Mouse (Mus musculus) c-Kit-positive CD71-positive TER-119-negative erythroid progenitor cells, embryonic 14.5 days (primary cell): ENCODE data around the gene Gpr37l1.
A peak's percentile ranks its signal among the peaks of the same experiment; 100 is the strongest.
"Not testable (repeated sequence)": the region's sequence is repeated elsewhere in the genome, so short reads cannot be mapped to it uniquely, and the experiment has no call there.

Source experiments
- DNase-seq: peaks from one replicate; pipeline ENCODE4 v3.0.0-alpha.2; 2013; ENCODE audit warnings: low read depth

Gene Gpr37l1

DNA sequence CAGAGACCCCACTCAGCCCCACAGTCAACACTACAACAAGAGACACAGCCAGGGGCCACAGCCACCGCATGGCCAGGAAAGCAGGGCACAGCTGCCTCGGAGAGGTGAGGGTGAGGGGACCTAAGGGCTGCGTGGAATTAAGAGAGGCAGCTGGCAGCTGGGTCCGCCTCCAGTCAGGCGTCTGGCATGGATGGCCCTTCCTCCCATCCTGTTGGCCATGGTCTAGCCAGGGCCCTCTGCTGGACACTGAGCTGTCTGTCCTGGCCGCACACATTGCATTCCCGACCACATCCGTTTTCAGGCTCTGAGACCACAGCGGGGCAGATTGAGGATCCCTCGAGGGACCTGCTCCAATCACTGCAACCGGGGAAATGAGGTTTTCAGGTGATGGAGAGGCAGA lies at the start of gene Gpr37l1:
TSS of gene Gpr37l1 (minus strand) at position 247 of the 400 bp plus-strand sequence.
- DNase-seq: no peak

DNA sequence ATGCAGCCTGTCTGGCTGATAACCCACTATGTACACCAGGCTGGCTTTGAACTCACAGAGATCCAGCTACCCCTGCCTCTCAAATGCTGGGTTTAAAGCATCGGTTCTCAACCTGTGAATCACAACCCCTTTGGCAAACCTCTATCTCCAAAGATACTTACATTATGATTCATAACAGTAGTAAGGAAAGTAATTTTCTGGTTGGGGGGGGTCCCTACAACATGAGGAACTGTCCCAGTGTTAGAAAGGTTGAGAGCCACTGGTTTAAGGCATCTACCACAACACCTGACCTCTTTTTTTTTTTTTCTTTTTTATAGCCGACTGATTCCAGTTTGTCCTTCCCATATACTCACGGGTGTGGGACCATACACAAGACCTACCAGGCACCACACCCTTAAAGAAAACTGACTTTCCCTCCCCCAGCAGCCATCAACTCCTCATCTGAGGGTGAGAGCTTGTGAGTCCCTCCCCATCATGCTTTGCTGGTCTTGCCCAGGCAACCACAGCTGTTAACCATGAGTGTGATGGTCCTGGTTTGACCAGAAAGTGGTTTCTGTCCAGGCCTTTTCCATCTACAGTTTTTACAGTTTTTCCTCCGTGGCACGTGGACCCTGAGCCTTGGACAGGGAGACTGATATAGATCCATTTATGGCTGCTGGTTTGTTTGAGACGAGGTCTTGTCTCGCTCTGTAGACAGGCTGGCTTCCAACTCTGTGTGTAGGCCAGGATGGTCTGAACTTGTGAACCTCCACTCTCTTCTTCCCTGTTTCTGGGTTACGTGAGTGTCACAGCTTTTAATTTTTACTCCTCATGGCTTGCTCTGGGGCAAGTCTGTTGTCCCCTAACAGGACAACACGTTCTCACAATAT lies 46.5 kb upstream of the Gpr37l1 start:
- DNase-seq: no peak

DNA sequence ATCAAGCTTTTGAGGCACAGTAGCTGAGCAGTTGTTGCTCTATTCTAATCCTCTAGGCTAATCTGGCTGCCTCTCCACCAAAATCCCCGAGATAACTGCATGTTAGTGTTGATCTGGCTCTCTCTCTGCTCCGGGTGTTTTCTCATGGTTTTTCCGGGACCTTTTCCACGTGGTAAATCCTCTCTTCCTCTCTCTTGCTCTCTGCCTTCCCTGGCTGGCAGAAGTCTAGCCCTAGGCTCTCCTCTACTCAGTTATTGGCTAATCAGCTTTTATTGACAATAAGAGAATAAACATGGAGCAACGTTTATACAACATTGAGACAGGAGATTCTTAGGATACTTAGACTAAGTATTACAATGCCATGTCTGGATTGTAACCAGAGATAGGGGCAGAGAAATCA lies 42.9 kb upstream of the Gpr37l1 start:
- DNase-seq: no peak

DNA sequence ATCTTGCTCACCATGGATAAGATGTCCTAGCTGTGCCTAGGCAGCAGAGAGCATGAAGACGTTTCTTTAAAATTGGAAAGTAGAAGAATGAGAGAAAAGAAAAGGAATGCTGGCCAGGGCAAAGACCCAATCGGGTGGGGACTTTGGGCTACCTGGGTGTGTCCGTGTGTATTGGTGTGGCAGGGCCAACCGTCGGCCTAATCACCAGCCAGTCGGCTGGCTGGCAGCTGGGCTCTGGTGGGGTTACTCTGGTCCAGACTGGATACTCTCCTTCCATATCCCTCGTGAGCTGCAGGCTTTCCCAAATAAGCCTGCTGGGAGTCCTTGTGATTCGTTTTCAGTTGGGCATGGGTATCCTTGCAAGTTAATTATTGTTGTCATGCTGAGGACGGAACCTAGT lies 41.2 kb upstream of the Gpr37l1 start:
- no peak for DNase-seq

DNA sequence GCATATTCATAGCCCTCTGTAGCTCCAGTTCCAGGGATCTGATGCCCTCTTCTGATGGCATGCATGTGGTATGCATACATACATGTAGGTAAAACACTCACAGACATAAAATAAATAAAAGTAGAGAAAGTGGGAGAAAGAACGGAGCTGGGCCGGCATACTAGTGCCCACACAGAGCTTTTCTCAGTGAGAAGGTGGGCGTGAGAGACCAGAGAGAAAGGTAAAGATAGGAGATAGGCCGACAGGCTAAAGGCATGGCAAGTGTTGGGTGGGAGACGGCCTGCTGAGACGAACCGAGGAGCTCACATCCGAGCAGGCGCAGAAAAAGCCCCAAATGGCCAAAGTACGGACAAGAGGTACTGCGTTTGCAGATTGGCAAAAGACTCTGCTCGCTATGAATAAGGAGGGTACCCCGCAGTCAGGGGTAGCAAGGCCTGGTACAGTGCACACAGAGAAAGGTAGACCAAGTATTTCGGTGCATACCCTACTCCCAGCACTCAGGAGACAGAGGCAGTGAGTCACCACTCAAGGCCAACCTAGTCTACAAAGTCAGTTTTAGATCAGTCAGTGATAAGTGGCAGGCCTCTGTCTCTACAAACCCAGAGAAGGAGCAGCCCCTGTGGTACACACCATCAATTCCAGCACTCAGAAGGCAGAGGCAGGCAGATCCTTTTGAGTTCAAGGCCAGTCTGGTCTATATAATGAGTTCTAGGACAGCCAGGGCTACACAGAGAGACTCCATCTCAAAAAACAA lies 39.3 kb upstream of the Gpr37l1 start:
- no peak for DNase-seq

DNA sequence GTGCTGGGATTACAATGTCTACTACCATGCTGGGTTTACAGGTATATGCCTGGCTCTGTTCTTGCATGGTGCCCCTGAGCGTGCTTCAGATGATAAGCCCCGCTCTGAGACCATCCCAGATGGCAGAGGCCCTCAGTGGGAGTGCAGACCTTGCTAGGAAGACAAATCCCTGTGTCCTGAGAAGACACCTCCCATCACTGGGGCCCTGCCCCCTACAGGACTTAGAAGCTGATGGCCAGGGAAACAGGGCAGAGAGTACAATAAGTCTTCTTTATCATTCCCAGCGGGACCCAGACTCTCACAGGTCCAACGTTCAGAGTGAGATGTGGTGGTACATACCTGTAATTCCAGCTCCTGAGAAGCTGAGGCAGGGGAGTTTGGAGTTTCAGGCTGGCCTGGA lies 37.8 kb upstream of the Gpr37l1 start:
- no peak for DNase-seq

DNA sequence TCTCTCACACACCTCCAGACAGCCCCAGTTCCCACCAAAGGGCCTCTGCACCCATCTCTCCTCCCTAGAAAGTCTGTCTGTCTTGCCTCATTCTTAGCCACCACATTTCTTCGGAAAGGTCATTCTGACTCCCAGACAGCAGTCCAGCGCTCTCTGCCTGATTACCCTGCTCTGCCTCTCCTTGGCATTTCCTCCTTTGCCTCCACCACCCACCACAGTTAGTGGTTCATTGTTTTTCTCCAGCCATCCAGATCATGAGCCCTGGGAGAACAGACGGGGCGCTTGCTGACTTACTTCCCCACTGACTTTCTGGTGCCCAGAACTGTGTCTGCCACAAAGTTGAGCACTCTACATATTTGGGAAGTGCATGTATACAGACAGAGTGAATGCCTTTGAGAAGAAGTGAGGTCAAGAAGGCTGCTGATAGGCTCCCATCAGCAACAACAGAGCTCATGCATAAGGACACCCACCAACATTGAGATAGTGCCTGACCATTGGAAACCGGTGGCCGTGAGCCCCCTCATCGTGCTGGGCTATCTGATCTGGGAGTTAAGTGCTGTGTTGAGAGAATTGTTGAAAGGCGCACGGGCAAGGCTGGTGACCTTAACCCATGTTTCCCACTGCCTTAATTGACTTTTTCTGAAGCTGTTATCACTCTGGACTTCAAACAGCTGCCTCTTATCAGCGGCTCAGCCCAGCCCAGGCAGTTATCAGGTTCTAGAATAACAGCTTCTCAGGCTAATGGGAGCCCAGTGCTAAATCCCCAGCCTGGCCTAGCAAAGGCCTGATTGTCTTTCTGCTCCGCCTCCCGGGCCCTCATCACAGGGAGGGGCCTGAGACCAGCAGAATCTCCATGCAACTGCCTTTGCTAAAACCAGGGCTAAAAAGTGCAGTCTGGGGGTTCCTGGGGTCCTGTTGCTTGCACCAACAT lies 37.0 kb upstream of the Gpr37l1 start:
- peak; percentile 69 for DNase-seq

DNA sequence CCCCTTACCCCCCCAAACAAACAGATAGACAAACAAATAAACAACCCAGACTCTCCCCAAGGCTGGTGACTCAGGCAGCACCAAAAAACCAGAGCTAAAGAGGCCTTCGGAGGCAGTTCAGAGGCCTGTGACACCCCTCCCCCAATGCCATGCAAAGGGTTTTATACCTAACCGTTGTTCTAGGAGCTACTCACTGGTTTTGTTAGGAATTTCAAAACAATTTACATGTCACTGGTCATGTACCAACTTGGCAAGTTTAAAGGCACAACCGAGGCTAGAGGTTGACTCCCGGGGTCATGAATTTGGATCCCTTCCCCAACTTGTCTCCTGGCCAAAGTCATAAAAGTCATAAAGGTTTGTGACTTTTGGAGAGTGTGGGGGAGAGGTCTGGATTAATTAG lies 32.9 kb upstream of the Gpr37l1 start:
- no peak for DNase-seq

DNA sequence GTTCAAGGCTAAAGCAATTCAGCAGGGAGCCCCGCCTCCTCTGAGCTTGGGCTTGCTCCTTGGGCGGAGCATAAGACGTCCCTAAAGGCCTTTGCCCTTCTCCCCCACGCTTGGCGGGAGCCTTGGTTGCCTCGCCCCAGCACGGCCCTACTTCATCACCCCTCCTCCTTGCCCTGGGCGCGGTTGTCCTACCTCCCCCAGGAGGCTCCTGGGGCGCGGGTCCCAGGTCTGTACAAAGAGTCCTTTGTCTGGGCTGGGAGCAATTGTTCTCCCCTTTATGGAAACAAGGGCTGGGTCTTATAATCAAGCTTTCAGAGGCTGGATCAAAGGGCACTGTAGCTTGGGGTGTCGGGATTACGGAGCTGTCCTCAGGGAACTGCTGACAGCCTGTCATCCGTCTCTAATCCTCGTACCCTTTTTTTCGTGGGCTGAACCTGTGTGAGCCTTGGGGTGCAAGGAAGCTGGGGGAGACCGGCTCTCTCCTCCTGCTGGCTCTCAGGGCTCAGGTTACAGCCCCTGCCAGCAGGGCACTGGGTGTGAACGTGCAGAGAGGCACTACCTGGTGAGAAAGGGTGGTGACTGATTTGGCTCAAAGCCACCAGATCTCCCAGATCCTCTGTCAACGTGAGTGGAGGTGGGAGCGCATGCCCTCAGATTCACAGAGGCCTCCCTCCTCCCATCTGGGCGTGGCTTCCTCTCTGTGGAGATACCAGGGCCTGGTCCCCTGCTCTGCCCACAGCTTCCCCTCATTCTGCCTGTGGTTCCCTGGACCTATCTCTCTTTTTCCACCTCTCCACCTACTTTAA lies 31.7 kb upstream of the Gpr37l1 start:
- peak; percentile 29 for DNase-seq

DNA sequence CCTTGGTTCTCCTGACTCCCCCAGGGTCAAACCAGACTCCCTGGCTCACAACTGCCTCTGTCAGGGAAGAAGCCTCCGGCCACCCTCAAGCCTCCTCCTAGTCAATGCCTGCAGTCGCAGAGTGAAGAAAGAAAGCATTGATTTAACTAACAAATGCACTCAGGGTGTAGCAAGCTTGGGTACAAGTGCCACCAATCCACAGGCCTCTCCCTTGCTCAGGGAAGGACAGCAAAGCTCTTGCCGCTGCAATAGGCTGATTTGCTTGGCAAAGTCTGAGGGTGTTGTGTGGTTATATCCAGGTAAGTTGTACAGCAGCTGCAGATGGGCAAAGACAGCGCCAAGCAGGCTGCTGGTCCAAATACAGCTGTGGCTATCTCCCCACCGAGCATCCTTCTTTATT lies 30.9 kb upstream of the Gpr37l1 start:
- DNase-seq: no peak

DNA sequence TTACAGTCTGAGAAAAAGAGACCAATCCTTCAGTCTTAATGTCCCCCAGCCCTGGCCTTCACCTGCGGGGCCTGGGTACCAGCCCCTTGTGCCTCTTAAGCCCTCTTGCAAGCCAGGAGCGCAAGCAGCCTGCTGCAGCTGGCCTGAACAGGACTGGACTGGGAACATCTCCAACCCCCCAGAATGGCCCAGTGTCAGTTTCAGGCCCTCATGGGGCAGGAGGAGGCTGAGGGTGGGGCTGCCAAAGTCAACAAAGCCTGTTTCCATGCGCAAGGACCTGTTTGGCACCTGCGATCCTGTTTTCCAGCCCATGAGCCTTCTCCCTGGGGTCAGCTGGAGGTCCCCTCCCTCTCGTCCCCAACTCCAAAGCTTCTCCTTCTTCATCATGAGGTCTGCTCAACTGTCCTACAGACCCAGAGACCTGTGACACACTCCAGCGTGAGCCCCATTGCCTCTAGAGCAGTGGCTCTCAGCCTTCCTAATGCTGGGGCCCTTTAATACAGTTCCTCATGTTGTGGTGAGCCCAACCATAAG lies 28.5 kb upstream of the Gpr37l1 start:
- no peak for DNase-seq

DNA sequence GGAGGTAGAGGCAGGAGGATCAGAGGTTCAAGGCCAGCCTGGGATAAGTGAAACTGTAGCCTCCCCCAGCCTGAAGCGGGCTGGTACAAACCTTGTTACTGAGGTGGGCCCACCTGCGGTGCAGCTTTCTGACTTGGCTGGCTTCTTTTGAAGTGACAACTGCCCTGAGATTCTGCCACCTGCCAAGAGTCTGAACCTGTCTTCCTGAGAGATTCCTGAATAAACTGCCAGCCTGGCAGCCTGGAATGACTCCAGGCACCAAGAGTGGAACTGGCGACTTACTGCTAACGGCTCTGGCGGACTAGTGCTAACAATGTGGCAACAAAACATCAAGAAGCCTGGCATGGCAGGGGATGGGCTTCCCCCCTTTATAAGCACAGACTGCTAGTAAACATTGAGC lies 26.9 kb upstream of the Gpr37l1 start:
- not testable (repeated sequence) for DNase-seq

DNA sequence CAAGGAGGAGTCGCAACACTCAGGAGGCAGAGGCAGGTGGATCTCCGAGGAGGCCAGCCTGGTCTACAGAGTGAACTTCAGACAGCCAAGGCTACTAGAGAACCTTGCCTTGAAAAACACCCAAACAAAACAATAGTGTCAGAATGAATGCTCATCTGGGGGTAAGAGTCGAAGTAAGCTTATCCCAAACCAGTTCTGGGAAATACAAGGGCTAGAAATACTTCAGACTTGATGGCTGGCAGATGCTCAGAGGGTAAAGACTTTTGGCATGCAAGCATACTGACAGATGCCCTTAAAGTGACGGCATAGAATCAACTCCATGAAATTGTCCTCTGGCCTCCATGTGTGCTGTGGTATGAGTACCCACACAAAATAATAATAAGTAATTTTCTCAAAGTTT lies 21.7 kb upstream of the Gpr37l1 start:
- no peak for DNase-seq

DNA sequence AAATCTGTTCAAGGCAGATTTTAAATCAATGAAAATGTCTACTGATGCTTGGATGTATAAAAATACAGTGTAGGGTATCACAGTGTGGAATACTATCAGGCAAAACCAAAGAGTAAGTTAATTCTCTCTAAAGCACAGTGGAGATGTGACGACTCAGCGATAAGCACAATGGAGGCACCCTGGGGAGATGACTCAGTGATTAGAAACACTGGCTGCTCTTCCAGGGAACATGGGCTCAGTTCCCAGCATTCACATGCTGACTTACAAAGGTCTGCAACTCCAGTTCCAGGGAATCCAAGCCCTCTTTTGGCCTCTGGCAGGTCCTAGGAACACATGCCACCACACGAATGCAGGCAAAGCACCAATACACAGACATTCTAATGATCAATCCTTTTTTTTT lies 20.7 kb upstream of the Gpr37l1 start:
- DNase-seq: no peak

DNA sequence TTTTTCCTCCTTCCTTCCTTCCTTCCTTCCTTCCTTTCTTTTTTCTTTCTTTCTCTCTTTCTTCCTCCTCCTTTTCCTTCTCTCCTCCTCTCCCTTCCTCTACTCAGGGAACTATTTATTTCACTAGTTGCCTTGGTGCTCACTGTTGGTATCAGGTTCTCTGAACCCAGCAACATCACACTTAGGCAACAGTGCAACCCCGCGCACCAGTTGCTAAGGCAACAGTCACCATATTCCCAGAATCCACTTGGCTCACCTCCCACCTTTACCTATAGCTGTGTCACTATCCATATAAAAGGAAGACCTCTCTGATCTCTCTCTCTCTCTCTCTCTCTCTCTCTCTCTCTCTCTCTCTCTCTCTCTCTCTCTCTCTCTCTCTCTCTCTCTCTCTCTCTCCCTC lies 19.5 kb upstream of the Gpr37l1 start:
- DNase-seq: not testable (repeated sequence)

DNA sequence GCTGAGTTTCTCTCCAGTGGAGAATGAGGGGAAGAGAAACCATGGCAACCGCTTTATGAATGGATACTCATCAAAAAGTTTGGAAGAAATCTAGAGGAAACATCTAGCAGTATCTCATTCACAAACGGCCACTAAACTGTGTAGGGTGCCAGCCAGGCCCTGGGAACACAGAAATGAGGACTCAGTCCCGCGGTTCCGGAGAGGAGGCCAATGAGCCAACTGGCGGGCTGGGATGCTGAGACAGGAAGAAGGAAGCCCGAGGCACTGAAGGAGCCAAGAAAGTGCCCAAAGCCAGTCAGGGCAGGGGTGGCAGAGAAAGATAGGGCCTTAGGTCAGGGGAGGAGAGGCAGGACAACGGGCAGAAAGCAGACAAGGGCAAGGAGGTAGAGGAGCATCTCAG lies 18.9 kb upstream of the Gpr37l1 start:
- no peak for DNase-seq

DNA sequence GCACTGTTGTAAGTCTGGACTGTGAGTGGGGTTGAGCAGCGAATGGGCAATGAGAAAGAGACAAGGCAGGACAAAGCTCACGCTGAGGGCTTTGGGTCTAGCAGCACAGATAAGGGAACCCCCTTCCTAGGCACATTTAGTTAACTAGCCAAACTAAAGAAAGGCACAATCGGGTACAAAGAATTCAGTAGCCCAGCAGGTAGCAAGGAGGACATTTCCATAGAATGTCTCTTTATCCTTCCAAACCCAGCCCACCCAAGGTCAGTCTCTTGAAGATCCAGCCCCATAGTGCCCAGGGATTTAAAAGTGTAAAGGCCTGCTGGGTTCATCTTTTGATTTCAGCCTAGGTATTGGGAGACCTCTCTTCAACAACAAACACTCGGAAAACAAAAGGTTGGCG lies 18.5 kb upstream of the Gpr37l1 start:
- DNase-seq: no peak

DNA sequence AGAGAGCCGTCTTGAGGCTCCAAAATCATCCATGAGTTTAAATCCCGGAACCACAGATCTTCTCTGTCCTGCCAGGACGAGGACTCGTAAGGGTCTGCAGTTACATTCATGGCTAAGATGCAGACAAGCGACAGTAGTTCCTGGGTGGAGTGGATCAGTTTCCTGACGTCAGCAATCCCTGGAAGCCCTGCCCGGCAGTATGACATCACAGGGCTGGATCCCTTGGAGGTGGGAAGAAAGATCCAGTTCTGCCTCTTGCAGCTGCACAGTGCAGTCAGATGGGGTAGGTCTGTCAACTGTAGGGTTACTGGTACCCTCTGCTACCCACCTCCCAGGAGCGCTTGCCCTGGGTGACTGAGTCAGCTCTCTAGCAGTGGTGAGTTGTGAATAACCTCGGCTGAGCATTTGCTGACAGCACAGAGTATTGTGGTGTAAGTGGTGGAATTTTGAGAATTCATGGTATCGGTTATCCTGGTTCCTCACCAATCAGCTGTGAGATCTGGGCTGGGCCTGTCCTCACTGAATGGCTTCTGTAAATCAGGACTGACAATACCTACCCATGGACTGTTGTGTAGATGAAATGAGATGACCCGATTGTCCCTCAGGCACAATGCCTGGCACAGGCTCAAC lies 16.6 kb upstream of the Gpr37l1 start:
- no peak for DNase-seq

DNA sequence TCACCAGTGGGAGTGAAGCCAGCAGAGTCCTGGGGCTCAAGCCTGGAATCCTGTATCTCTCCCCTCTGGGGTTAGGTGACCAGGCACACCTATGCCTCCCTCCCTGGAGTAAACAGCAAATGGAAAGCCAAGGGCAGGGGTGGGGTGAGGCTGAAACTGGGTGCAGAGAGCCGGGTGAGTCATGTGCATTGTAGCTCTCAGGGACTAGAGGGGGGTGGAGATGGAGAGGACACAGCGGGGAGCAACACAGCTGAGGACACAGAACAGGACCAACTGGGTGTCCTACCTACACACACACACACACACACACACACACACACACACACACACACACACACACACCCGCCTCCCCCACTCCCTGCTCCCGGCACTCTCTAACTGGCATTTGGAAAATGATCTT lies 16.0 kb upstream of the Gpr37l1 start:
- no peak for DNase-seq

DNA sequence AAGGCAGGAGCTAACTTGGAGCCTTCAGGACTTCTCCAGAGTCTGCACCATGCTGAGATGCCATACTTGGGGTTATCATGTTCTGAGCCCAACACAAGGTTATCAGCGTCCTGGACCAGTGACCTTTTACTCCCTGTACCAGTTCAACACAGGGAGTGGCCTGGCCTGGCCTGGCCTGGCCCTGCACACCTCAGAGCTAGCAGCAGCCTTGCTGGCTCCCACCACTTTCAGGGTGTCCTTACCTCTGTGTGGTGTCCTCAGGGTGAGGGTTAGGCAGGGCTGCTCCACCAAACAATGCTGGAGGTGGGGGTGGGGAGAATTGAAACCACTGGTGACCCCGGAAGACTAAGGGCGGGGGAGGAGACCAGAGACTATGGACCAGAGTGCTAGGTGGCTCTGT lies 15.5 kb upstream of the Gpr37l1 start:
- no peak for DNase-seq
